Mouse (Mus musculus) heart, adult 18-20 months (tissue): ENCODE measurements around the gene Gm8068. TPM values are rescaled to one million over a fixed set of nuclear protein-coding genes. Genes with fewer than 3 reads are reported as not detected.
"Not testable (repeated sequence)": the region's sequence is repeated elsewhere in the genome, so short reads cannot be mapped to it uniquely, and the experiment has no call there.

Experiments
- DNase-seq, 2 experiments: peaks; one replicate each; pipeline ENCODE4 v3.0.0; 2021 to 2022; ENCODE audit warnings: mixed read lengths in 1 of 2
- long read RNA-seq, 2 experiments: library from polyadenylated mRNA; stranded (forward); transcript quantifications; one replicate each; pipeline ENCODE4 v2.0.0; 2021
- total RNA-seq, 2 experiments: library from RNA; stranded (reverse); gene quantifications; 2 replicates each; pipeline ENCODE4 v1.2.3; 2021

Gm8068 gene
- total RNA-seq, result not detected
- long read RNA-seq, experiment 1, result 0 reads
- long read RNA-seq, experiment 2, result 0 reads

- DNase-seq, result not testable (repeated sequence)
Measured at GRCm38 (mm10) chr14:41701785-41702184, at the start of gene Gm8068. Gene Gm8068 (minus strand): TSS chr14:41701885.

GRCm38 (mm10) chr14:41750514-41750913, 48.8 kb upstream of the Gm8068 start, which contains the start of gene Gm7929:
Gene Gm7929 (minus strand): TSS chr14:41750614.
- DNase-seq, result not testable (repeated sequence)

GRCm38 (mm10) chr14:41723437-41723836, 21.8 kb upstream of the Gm8068 start:
- not testable (repeated sequence) for DNase-seq

GRCm38 (mm10) chr14:41717180-41717579, 15.5 kb upstream of the Gm8068 start:
- not testable (repeated sequence) for DNase-seq

GRCm38 (mm10) chr14:41648176-41648575, 53.5 kb downstream of the Gm8068 start:
- not testable (repeated sequence) for DNase-seq

Other genes starting within 250 kb of the Gm8068 start
- not detected for gene Gm7954, start 248.4 kb downstream of the Gm8068 start, total RNA-seq
- gene Gm3486, start 212.4 kb downstream of the Gm8068 start, total RNA-seq, result not detected
- not detected for gene Gm7970, start 146.3 kb downstream of the Gm8068 start, total RNA-seq
- not detected for gene 1700049E17Rik2, start 128.7 kb downstream of the Gm8068 start, total RNA-seq
- gene Gm3072, start 77.3 kb downstream of the Gm8068 start, total RNA-seq, result not detected
- not detected for gene Gm3676, start 55.4 kb downstream of the Gm8068 start, total RNA-seq
- not detected for gene Gm7929, start 48.7 kb upstream of the Gm8068 start, total RNA-seq
- gene Gm47189, start 70.6 kb upstream of the Gm8068 start, total RNA-seq, result not detected
- gene Gm7980, start 205.4 kb upstream of the Gm8068 start, total RNA-seq, result not detected
- not detected for gene 1700049E17Rik1, start 223.1 kb upstream of the Gm8068 start, total RNA-seq
- not detected for gene 1700024B05Rik, start 242.1 kb upstream of the Gm8068 start, total RNA-seq